Mouse (Mus musculus): Measurements from ENCODE around the gene Mon1a. TPM values are rescaled to one million over a fixed set of nuclear protein-coding genes. Genes with fewer than 3 reads are reported as not detected.

Gene Mon1a
- polyA plus RNA-seq, 1 experiment from 2014 or later: 26.0 TPM

GRCm38 (mm10) chr9:107891023-107891422 is 3.1 kb downstream of the Mon1a start:
- Histone ChIP-seq H3K36me3 (replicated peaks) (no peaks in the 10 kb centered on the region), H3K27ac (no peak overlapping the region), H3K4me1 (peaks cover 18% of the 10 kb centered on the region), H3K4me3 (no peak overlapping the region), H3K9ac (no peak overlapping the region), H3K4me2 (no peak overlapping the region), H3K9me3 (no peaks in the 10 kb centered on the region), H3K27me3 (replicated peaks) (peaks cover 6% of the 10 kb centered on the region)
- no peak for ATAC-seq (replicated peaks)
- WGBS: 94% methylated on average over 1 of the region's 1 CpGs

GRCm38 (mm10) chr9:107898563-107898962 is 10.6 kb downstream of the Mon1a start:
- Histone ChIP-seq H3K27me3 (replicated peaks) (peaks cover 14% of the 10 kb centered on the region), H3K4me2 (no peak overlapping the region), H3K27ac (no peak overlapping the region), H3K9me3 (no peaks in the 10 kb centered on the region), H3K4me1 (peaks cover 10% of the 10 kb centered on the region), H3K9ac (no peak overlapping the region), H3K4me3 (no peak overlapping the region), H3K36me3 (replicated peaks) (peaks cover 9% of the 10 kb centered on the region; the same call in 1 of the 2 replicates)
- no peak for ATAC-seq (replicated peaks)
- 84% methylated on average over 10 of the region's 10 CpGs for WGBS

GRCm38 (mm10) chr9:107899855-107900254 is 11.9 kb downstream of the Mon1a start:
- Histone ChIP-seq H3K27me3 (replicated peaks) (peaks cover 14% of the 10 kb centered on the region), H3K9me3 (no peaks in the 10 kb centered on the region), H3K4me1 (peaks cover 10% of the 10 kb centered on the region), H3K4me3 (no peak overlapping the region), H3K36me3 (replicated peaks) (peaks cover 9% of the 10 kb centered on the region; the same call in 1 of the 2 replicates), H3K27ac (no peak overlapping the region), H3K9ac (no peak overlapping the region), H3K4me2 (no peak overlapping the region)
- ATAC-seq (replicated peaks): no peak
- 65% methylated on average over 12 of the region's 12 CpGs for WGBS

GRCm38 (mm10) chr9:107900840-107901626 is 13.1 kb downstream of the Mon1a start:
- Histone ChIP-seq H3K27ac (peak overlapping the region; percentile 54; the same call in 1 of the 2 replicates), H3K27me3 (replicated peaks) (peaks cover 14% of the 10 kb centered on the region), H3K4me1 (peaks cover 10% of the 10 kb centered on the region), H3K4me3 (peak overlapping the region; percentile 36), H3K9me3 (no peaks in the 10 kb centered on the region), H3K36me3 (replicated peaks) (peaks cover 9% of the 10 kb centered on the region; the same call in 1 of the 2 replicates), H3K4me2 (peak overlapping the region; percentile 62), H3K9ac (peak overlapping the region; percentile 51)
- 3% methylated on average over 44 of the region's 44 CpGs for WGBS
- peak; percentile 62 for ATAC-seq (replicated peaks)

GRCm38 (mm10) chr9:107901627-107901914 is 13.6 kb downstream of the Mon1a start:
- Histone ChIP-seq H3K4me1 (peaks cover 13% of the 10 kb centered on the region), H3K9me3 (no peaks in the 10 kb centered on the region), H3K4me2 (peak overlapping the region; percentile 62), H3K27me3 (replicated peaks) (peaks cover 14% of the 10 kb centered on the region), H3K9ac (peak overlapping the region; percentile 51; the same call in 1 of the 2 replicates), H3K27ac (no peak overlapping the region), H3K36me3 (replicated peaks) (peaks cover 9% of the 10 kb centered on the region; the same call in 1 of the 2 replicates), H3K4me3 (peak overlapping the region; percentile 36; the same call in 1 of the 2 replicates)
- WGBS: 13% methylated on average over 17 of the region's 17 CpGs
- 0 out of 2 replicates have a peak, but pooled peaks have one; percentile 8 for ATAC-seq (replicated peaks)

- peak; percentile 46 for ATAC-seq (replicated peaks)
- WGBS: 4% methylated on average over 4 of the region's 4 CpGs
- no peak overlapping the region for H3K9ac ChIP-seq
- 0 out of 2 replicates have a peak overlapping the region, but pooled peaks have one; percentile 7 for H3K27ac ChIP-seq
- no peak overlapping the region for H3K4me3 ChIP-seq
- peaks cover 9% of the 10 kb centered on the region for H3K27me3 ChIP-seq (replicated peaks)
- no peak overlapping the region for H3K4me2 ChIP-seq
- no peaks in the 10 kb centered on the region for H3K9me3 ChIP-seq
- peaks cover 23% of the 10 kb centered on the region for H3K4me1 ChIP-seq
- H3K36me3 ChIP-seq (replicated peaks): 0 out of 2 replicates have a peak, but pooled peaks cover 5% of the 10 kb centered on the region
Measured at GRCm38 (mm10) chr9:107904726-107905125, 16.8 kb downstream of the Mon1a start.

GRCm38 (mm10) chr9:107906252-107906966 is 18.5 kb downstream of the Mon1a start, which contains the start of gene Mst1r:
Gene Mst1r (plus strand): TSS chr9:107906873.
- Histone ChIP-seq H3K4me3 (peak within 1 kb of the TSS; percentile 23), H3K27ac (no peak within 1 kb of the TSS), H3K4me1 (peaks cover 16% of the 10 kb centered on the region), H3K4me2 (peak within 1 kb of the TSS; percentile 48), H3K27me3 (replicated peaks) (no peaks in the 10 kb centered on the region; the same call in 1 of the 2 replicates), H3K9me3 (no peaks in the 10 kb centered on the region), H3K9ac (peak within 1 kb of the TSS; percentile 18), H3K36me3 (replicated peaks) (no peaks in the 10 kb centered on the region)
- 25% methylated on average over 19 of the region's 19 CpGs for WGBS
- no peak for ATAC-seq (replicated peaks)

- H3K27ac ChIP-seq: no peak overlapping the region
- peak overlapping the region; percentile 23 for H3K4me3 ChIP-seq
- no peak for ATAC-seq (replicated peaks)
- H3K27me3 ChIP-seq (replicated peaks): no peaks in the 10 kb centered on the region
- H3K4me1 ChIP-seq: peaks cover 13% of the 10 kb centered on the region; the same call in 1 of the 2 replicates
- H3K36me3 ChIP-seq (replicated peaks): no peaks in the 10 kb centered on the region
- peak overlapping the region; percentile 18 for H3K9ac ChIP-seq
- WGBS: 42% methylated on average over 31 of the region's 31 CpGs
- no peaks in the 10 kb centered on the region for H3K9me3 ChIP-seq
- H3K4me2 ChIP-seq: peak overlapping the region; percentile 48
Measured at GRCm38 (mm10) chr9:107906967-107907800, 19.2 kb downstream of the Mon1a start.

GRCm38 (mm10) chr9:107907801-107908120 is 19.8 kb downstream of the Mon1a start:
- H3K27me3 ChIP-seq (replicated peaks): no peaks in the 10 kb centered on the region
- H3K4me2 ChIP-seq: no peak overlapping the region
- no peaks in the 10 kb centered on the region for H3K36me3 ChIP-seq (replicated peaks)
- no peak overlapping the region for H3K27ac ChIP-seq
- ATAC-seq (replicated peaks): no peak
- 84% methylated on average over 14 of the region's 14 CpGs for WGBS
- peaks cover 13% of the 10 kb centered on the region; the same call in 1 of the 2 replicates for H3K4me1 ChIP-seq
- H3K9ac ChIP-seq: no peak overlapping the region
- no peaks in the 10 kb centered on the region for H3K9me3 ChIP-seq
- no peak overlapping the region for H3K4me3 ChIP-seq

- H3K4me3 ChIP-seq: no peak overlapping the region
- no peaks in the 10 kb centered on the region for H3K9me3 ChIP-seq
- peaks cover 13% of the 10 kb centered on the region; the same call in 1 of the 2 replicates for H3K4me1 ChIP-seq
- no peaks in the 10 kb centered on the region for H3K36me3 ChIP-seq (replicated peaks)
- no peak overlapping the region for H3K9ac ChIP-seq
- H3K4me2 ChIP-seq: no peak overlapping the region
- WGBS: 30% methylated on average over 18 of the region's 18 CpGs
- H3K27me3 ChIP-seq (replicated peaks): no peaks in the 10 kb centered on the region
- no peak for ATAC-seq (replicated peaks)
- no peak overlapping the region for H3K27ac ChIP-seq
Measured at GRCm38 (mm10) chr9:107908410-107909158, 20.6 kb downstream of the Mon1a start.

- ATAC-seq (replicated peaks): no peak
- WGBS: 87% methylated on average over 15 of the region's 15 CpGs
- Histone ChIP-seq H3K27me3 (replicated peaks) (no peaks in the 10 kb centered on the region), H3K4me3 (no peak overlapping the region), H3K4me1 (peaks cover 13% of the 10 kb centered on the region; the same call in 1 of the 2 replicates), H3K36me3 (replicated peaks) (no peaks in the 10 kb centered on the region), H3K27ac (no peak overlapping the region), H3K9ac (no peak overlapping the region), H3K9me3 (no peaks in the 10 kb centered on the region), H3K4me2 (no peak overlapping the region)
Measured at GRCm38 (mm10) chr9:107910025-107910769, 22.2 kb downstream of the Mon1a start.

All from midbrain, embryonic 15.5 days (tissue).